Mouse (Mus musculus): ENCODE results near the gene Disp3.
A peak's percentile ranks its signal among the peaks of the same experiment; 100 is the strongest.

The Disp3 gene

GRCm38 (mm10) chr4:148287476-148288054, at the start of gene Disp3:
Gene Disp3, minus strand, starts transcription at chr4:148287965.
- peak; percentile 23 for DNase-seq (ENCODE audit: low spot score)

GRCm38 (mm10) chr4:148330269-148330668, 42.5 kb upstream of the Disp3 start:
- no peak for DNase-seq (ENCODE audit: low spot score)

GRCm38 (mm10) chr4:148329431-148329830, 41.7 kb upstream of the Disp3 start:
- no peak for DNase-seq (ENCODE audit: low spot score)

- DNase-seq (ENCODE audit: low spot score), result no peak
Measured at GRCm38 (mm10) chr4:148328237-148328636, 40.5 kb upstream of the Disp3 start.

- DNase-seq (ENCODE audit: low spot score), result no peak
Measured at GRCm38 (mm10) chr4:148327266-148327997, 39.7 kb upstream of the Disp3 start.

GRCm38 (mm10) chr4:148326791-148327190, 39.0 kb upstream of the Disp3 start:
- DNase-seq (ENCODE audit: low spot score), result no peak

- no peak for DNase-seq (ENCODE audit: low spot score)
Measured at GRCm38 (mm10) chr4:148325951-148326350, 38.2 kb upstream of the Disp3 start.

- no peak for DNase-seq (ENCODE audit: low spot score)
Measured at GRCm38 (mm10) chr4:148325057-148325456, 37.3 kb upstream of the Disp3 start.

GRCm38 (mm10) chr4:148322152-148322551, 34.4 kb upstream of the Disp3 start:
- no peak for DNase-seq (ENCODE audit: low spot score)

- no peak for DNase-seq (ENCODE audit: low spot score)
Measured at GRCm38 (mm10) chr4:148319366-148319765, 31.6 kb upstream of the Disp3 start.

GRCm38 (mm10) chr4:148315377-148316175, 27.8 kb upstream of the Disp3 start:
- DNase-seq (ENCODE audit: low spot score), result no peak

- no peak for DNase-seq (ENCODE audit: low spot score)
Measured at GRCm38 (mm10) chr4:148314396-148314795, 26.6 kb upstream of the Disp3 start.

- DNase-seq (ENCODE audit: low spot score), result no peak
Measured at GRCm38 (mm10) chr4:148313601-148314000, 25.8 kb upstream of the Disp3 start.

- DNase-seq (ENCODE audit: low spot score), result no peak
Measured at GRCm38 (mm10) chr4:148312296-148313116, 24.7 kb upstream of the Disp3 start.

- no peak for DNase-seq (ENCODE audit: low spot score)
Measured at GRCm38 (mm10) chr4:148310845-148311244, 23.1 kb upstream of the Disp3 start.

GRCm38 (mm10) chr4:148310126-148310525, 22.4 kb upstream of the Disp3 start:
- no peak for DNase-seq (ENCODE audit: low spot score)

- DNase-seq (ENCODE audit: low spot score), result no peak
Measured at GRCm38 (mm10) chr4:148306406-148307083, 18.8 kb upstream of the Disp3 start.

- DNase-seq (ENCODE audit: low spot score), result no peak
Measured at GRCm38 (mm10) chr4:148298720-148299119, 11.0 kb upstream of the Disp3 start.

GRCm38 (mm10) chr4:148297640-148298039, 9.9 kb upstream of the Disp3 start:
- DNase-seq (ENCODE audit: low spot score), result no peak

GRCm38 (mm10) chr4:148293319-148293718, 5.6 kb upstream of the Disp3 start:
- no peak for DNase-seq (ENCODE audit: low spot score)

- DNase-seq (ENCODE audit: low spot score), result no peak
Measured at GRCm38 (mm10) chr4:148291849-148292248, 4.1 kb upstream of the Disp3 start.
